Mouse (Mus musculus) brain, embryonic 14.5 days (tissue): Measurements from ENCODE around the gene Sdcbp2.

Experiments
- CTCF ChIP-seq: fragments of 200-500 bp; IDR thresholded peaks from 2 replicates; pipeline ENCODE4 v1.5.1; 2012; ENCODE audit warnings: inconsistent platforms, mild to moderate bottlenecking, moderate library complexity, borderline replicate concordance; ENCODE audit not compliant: insufficient read depth, insufficient read length; ENCODE audit errors: extremely low read depth
- POLR2A ChIP-seq: fragments of 200-500 bp; IDR thresholded peaks from 2 replicates; pipeline ENCODE4 v1.6.1; 2012; ENCODE audit warnings: mild to moderate bottlenecking, inconsistent platforms, borderline replicate concordance; ENCODE audit not compliant: poor library complexity, insufficient read depth, insufficient read length, severe bottlenecking; ENCODE audit errors: extremely low read depth

DNA sequence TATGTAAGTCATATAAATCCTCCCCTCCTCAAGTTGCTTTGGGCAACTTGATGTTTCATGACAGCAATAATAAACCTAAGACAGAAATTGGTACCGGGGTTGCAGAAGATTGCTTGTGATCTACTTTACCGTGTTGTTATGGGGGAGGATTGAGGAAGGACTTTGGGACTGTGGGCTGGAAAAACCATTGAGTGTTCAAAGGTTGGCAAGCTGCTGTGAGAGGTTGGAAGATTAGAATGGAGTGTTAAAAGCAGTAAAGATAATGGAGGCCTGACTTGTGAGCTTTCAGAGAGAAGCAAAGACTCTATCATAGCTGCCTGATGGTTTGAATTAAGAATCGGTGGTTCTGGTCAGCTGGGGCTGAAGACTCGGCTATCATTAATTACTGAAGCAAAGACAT lies 6.8 kb downstream of the Sdcbp2 start:
- no peak for TF ChIP-seq POLR2A
- TF ChIP-seq CTCF = no peak
